Mouse (Mus musculus) CD8-positive naive resting alpha-beta T cell, adult 57 days (primary cell): ENCODE data around the gene Tvp23a. TPM values are rescaled to one million over a fixed set of nuclear protein-coding genes. Genes with fewer than 3 reads are reported as not detected.

ENCODE experiments used
- total RNA-seq: library from RNA; stranded (reverse); gene quantifications from one replicate; pipeline ENCODE4 v1.2.4, GENCODE M21; 2023

The Tvp23a gene
- not detected for total RNA-seq

GRCm38 (mm10) chr16:10447264-10447594 lies at the start of gene Tvp23a:
Gene Tvp23a (minus strand): TSS chr16:10447362.

DNA sequence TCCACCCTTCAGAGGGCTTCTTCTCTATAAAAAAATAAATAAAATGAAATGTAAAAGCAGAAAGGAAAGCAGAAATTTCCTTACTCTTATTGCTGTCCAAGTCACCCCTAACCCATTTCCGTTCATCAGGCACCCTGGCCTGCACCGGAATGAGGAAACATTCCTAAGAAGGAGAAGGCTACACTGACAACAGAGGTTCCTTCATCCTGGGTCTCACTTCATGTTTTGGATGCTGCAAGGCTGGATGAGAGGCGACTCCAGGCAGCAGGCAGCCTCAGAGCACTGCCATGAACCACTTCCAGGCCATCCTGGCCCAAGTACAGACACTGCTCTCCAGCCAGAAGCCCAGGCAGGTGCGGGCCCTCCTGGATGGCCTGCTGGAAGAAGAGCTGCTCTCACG lies 32.7 kb upstream of the Tvp23a start, which contains the start of gene Ciita:
Gene Ciita, plus strand, starts transcription at position 203 of the 400 bp plus-strand sequence.

GRCm38 (mm10) chr16:10411764-10412746 lies 35.1 kb downstream of the Tvp23a start, which contains the start of gene Nubp1:
Gene Nubp1 (plus strand): TSS chr16:10411948.

GRCm38 (mm10) chr16:10394699-10395540 lies 52.2 kb downstream of the Tvp23a start, which contains the start of gene Tekt5:
Gene Tekt5 (minus strand): TSS chr16:10395490.

Other genes starting within 250 kb of the Tvp23a start
- gene Emp2, start 133.4 kb downstream of the Tvp23a start, total RNA-seq: not detected
- gene Tekt5, start 51.9 kb downstream of the Tvp23a start, total RNA-seq: not detected
- gene Nubp1, start 35.4 kb downstream of the Tvp23a start, total RNA-seq: 39.3 TPM
- 23.7 TPM for gene Ciita, start 32.7 kb upstream of the Tvp23a start, total RNA-seq
- gene Dexi, start 95.7 kb upstream of the Tvp23a start, total RNA-seq: 19.5 TPM
- gene Clec16a, start 98.0 kb upstream of the Tvp23a start, total RNA-seq: 31.7 TPM